Mouse (Mus musculus): ENCODE measurements at regions not wholly inside any gene's neighbourhood (a gene's known extent, or its start where the extent isn't known, plus 50 kb on each side); places are given as distances from the start of the nearest gene placed in this dataset.

DNA sequence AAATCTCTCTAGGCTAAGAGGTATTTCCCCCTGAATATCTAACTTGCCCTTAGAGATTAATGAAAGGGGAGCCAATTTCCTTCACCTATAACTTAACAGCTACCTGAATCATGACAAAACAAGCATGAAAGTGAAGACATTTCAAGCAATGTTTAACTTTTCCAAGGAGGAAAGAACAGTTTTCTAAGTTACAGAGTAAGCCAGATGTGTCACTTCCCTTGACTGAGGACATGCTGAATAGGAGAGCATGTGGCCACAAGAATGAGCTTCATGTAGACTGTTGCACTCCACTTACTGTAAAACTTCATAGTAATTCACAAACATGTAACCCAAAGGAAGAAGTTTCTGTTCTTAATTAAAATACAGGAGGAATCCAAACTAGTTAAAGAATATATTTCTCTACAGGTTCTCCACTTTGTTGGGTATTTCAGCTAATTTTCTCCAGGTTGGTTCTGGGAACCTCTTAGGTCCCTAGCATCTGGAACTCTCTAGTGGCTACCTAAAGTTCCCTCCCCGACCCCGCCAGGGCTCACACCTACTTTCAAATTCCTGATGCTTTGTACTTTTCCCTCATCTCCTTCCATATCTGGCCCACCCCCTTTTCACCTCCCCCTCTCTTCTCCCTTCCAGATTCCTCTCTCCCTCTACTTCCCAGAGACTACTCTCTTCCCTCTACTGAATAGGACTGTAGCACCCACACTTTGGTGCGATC is 142.0 kb upstream of the Tyrp1 start:
- Histone ChIP-seq H3K4me2 (replicated peaks; ENCODE audit: low read depth, low read length) (no peak overlapping the region), H3K4me3 (ENCODE audit: low read length) (no peak overlapping the region), H3K27ac (ENCODE audit: low read length) (peak overlapping the region; percentile 66; the same call in 1 of the 2 replicates), H3K36me3 (ENCODE audit: insufficient read depth, low read length) (no peaks in the 10 kb centered on the region), H3K9me3 (ENCODE audit: low read length) (no peaks in the 10 kb centered on the region), H3K27me3 (ENCODE audit: insufficient read depth, low read length) (no peaks in the 10 kb centered on the region), H3K4me1 (ENCODE audit: insufficient read depth, low read length) (no peaks in the 10 kb centered on the region), H3K9ac (replicated peaks; ENCODE audit: low read length) (no peak overlapping the region)
- WGBS = 80% methylated on average over 3 of the region's 3 CpGs
- peak; percentile 91 for ATAC-seq (ENCODE audit: low FRiP score, low TSS enrichment)

DNA sequence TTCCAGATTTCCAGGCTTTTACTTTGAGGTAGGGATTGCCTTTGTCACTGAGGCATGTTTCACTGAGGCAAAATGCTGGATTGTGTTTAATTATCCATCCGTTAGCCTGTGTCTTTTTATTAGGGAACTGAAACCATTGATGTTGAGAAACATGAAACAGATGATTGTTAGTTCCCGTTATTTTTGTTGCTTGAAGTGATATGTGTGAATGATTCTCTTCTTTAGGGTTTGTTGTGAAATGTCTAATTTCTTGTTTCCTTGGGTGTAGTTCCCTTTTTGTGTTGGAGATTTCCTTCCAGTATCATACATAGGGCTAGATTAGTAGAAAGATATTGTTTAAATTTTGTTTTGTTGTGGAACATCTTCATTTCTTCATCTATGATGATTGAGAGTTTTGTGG is 121.2 kb upstream of the Tyrp1 start:
- Histone ChIP-seq H3K27ac (ENCODE audit: low read length) (no peak overlapping the region), H3K27me3 (ENCODE audit: insufficient read depth, low read length) (no peaks in the 10 kb centered on the region), H3K36me3 (ENCODE audit: insufficient read depth, low read length) (no peaks in the 10 kb centered on the region), H3K4me1 (ENCODE audit: insufficient read depth, low read length) (no peaks in the 10 kb centered on the region), H3K4me2 (replicated peaks; ENCODE audit: low read depth, low read length) (no peak overlapping the region), H3K9me3 (ENCODE audit: low read length) (no peaks in the 10 kb centered on the region), H3K9ac (replicated peaks; ENCODE audit: low read length) (no peak overlapping the region), H3K4me3 (ENCODE audit: low read length) (no peak overlapping the region)
- WGBS = 71% methylated on average over 2 of the region's 2 CpGs
- no peak for ATAC-seq (ENCODE audit: low FRiP score, low TSS enrichment)

DNA sequence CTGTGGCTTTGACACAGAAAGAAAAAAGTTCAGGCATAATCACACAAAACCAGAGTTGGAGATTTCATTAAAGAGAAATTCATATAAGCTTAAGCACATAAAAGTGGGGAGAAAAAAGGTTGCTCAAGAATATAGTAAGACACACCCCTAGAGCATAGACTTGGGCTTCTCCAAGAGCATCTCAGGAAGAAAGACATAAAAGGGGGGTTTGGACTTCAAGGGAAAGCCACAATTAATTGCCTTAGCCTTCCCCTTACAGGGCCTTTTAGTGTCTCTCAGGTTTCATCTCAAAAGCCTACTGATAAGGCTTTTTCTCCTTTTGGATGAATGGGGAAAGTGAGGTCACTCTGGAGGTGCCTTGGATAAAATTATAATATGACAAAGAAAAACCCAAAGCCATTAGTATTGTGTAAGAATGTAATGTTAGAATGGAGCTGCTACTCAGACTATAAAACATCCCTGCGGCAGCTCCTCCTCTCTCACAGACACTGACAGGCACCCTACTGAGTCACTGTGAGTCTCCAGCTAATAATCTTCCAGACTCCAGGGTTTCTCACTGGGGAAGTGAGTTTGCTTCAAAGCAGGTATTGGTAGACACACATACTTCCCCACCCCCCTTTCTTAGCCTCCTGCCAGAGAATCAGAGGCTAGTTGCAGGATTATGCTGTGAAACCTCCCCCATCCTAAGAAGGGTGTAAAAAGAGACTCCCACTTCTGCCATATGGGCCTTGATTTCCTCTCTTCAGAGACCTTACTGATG is 88.8 kb upstream of the Tyrp1 start:
- no peak overlapping the region for H3K4me3 ChIP-seq (ENCODE audit: low read length)
- WGBS = 20% methylated on average over 1 of the region's 1 CpGs
- no peak for ATAC-seq (ENCODE audit: low FRiP score, low TSS enrichment)
- H3K9me3 ChIP-seq (ENCODE audit: low read length) = no peaks in the 10 kb centered on the region
- no peak overlapping the region for H3K27ac ChIP-seq (ENCODE audit: low read length)
- no peaks in the 10 kb centered on the region for H3K36me3 ChIP-seq (ENCODE audit: insufficient read depth, low read length)
- H3K9ac ChIP-seq (replicated peaks; ENCODE audit: low read length) = no peak overlapping the region
- no peak overlapping the region for H3K4me2 ChIP-seq (replicated peaks; ENCODE audit: low read depth, low read length)
- no peaks in the 10 kb centered on the region for H3K27me3 ChIP-seq (ENCODE audit: insufficient read depth, low read length)
- H3K4me1 ChIP-seq (ENCODE audit: insufficient read depth, low read length) = no peaks in the 10 kb centered on the region

- Histone ChIP-seq H3K9me3 (ENCODE audit: low read length) (no peaks in the 10 kb centered on the region), H3K9ac (replicated peaks; ENCODE audit: low read length) (no peak overlapping the region), H3K27ac (ENCODE audit: low read length) (no peak overlapping the region), H3K4me2 (replicated peaks; ENCODE audit: low read depth, low read length) (no peak overlapping the region), H3K4me3 (ENCODE audit: low read length) (no peak overlapping the region), H3K27me3 (ENCODE audit: insufficient read depth, low read length) (no peaks in the 10 kb centered on the region), H3K4me1 (ENCODE audit: insufficient read depth, low read length) (no peaks in the 10 kb centered on the region), H3K36me3 (ENCODE audit: insufficient read depth, low read length) (no peaks in the 10 kb centered on the region)
- ATAC-seq (ENCODE audit: low FRiP score, low TSS enrichment) = no peak
- 63% methylated on average over 6 of the region's 6 CpGs for WGBS
Observed at GRCm38 (mm10) chr4:80752259-80752658, 81.7 kb upstream of the Tyrp1 start.

GRCm38 (mm10) chr4:80756114-80756513 is 77.8 kb upstream of the Tyrp1 start:
- no peak for ATAC-seq (ENCODE audit: low FRiP score, low TSS enrichment)
- no peak overlapping the region for H3K9ac ChIP-seq (replicated peaks; ENCODE audit: low read length)
- H3K9me3 ChIP-seq (ENCODE audit: low read length) = no peaks in the 10 kb centered on the region
- H3K36me3 ChIP-seq (ENCODE audit: insufficient read depth, low read length) = no peaks in the 10 kb centered on the region
- WGBS = 72% methylated on average over 2 of the region's 2 CpGs
- H3K4me1 ChIP-seq (ENCODE audit: insufficient read depth, low read length) = no peaks in the 10 kb centered on the region
- H3K27me3 ChIP-seq (ENCODE audit: insufficient read depth, low read length) = no peaks in the 10 kb centered on the region
- no peak overlapping the region for H3K27ac ChIP-seq (ENCODE audit: low read length)
- no peak overlapping the region for H3K4me2 ChIP-seq (replicated peaks; ENCODE audit: low read depth, low read length)
- H3K4me3 ChIP-seq (ENCODE audit: low read length) = no peak overlapping the region

- WGBS = 92% methylated on average over 3 of the region's 3 CpGs
- no peak overlapping the region for H3K4me3 ChIP-seq (ENCODE audit: low read length)
- peaks cover 10% of the 10 kb centered on the region; the same call in 1 of the 2 replicates for H3K4me1 ChIP-seq (ENCODE audit: insufficient read depth, low read length)
- H3K27ac ChIP-seq (ENCODE audit: low read length) = no peak overlapping the region
- no peak overlapping the region for H3K4me2 ChIP-seq (replicated peaks; ENCODE audit: low read depth, low read length)
- H3K9ac ChIP-seq (replicated peaks; ENCODE audit: low read length) = no peak overlapping the region
- no peaks in the 10 kb centered on the region for H3K36me3 ChIP-seq (ENCODE audit: insufficient read depth, low read length)
- no peaks in the 10 kb centered on the region for H3K9me3 ChIP-seq (ENCODE audit: low read length)
- no peak for ATAC-seq (ENCODE audit: low FRiP score, low TSS enrichment)
- H3K27me3 ChIP-seq (ENCODE audit: insufficient read depth, low read length) = no peaks in the 10 kb centered on the region
Observed at GRCm38 (mm10) chr4:80764024-80764423, 69.9 kb upstream of the Tyrp1 start.

DNA sequence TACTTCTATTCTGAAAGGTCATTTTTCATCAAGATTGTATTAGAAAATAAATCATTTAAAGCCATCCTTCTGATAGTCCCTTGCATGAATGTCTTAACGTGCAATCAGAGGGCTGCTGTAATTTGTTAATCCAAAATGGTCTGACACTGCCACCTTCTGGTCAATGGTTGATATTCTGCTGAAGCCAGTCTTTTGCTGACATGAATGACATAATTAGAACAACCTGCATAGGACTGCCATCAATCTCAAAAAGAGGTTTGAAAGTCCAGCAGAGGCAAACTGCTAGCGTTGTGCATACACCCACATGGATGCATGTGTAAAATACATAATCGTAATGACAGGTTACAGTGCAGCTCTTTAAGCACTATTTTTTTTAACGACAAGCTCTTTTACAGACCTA is 68.1 kb upstream of the Tyrp1 start:
- H3K9me3 ChIP-seq (ENCODE audit: low read length) = no peaks in the 10 kb centered on the region
- ATAC-seq (ENCODE audit: low FRiP score, low TSS enrichment) = no peak
- H3K27ac ChIP-seq (ENCODE audit: low read length) = no peak overlapping the region
- H3K4me2 ChIP-seq (replicated peaks; ENCODE audit: low read depth, low read length) = no peak overlapping the region
- H3K4me1 ChIP-seq (ENCODE audit: insufficient read depth, low read length) = peaks cover 10% of the 10 kb centered on the region; the same call in 1 of the 2 replicates
- no peaks in the 10 kb centered on the region for H3K36me3 ChIP-seq (ENCODE audit: insufficient read depth, low read length)
- WGBS = 39% methylated on average over 4 of the region's 4 CpGs
- H3K9ac ChIP-seq (replicated peaks; ENCODE audit: low read length) = no peak overlapping the region
- no peaks in the 10 kb centered on the region for H3K27me3 ChIP-seq (ENCODE audit: insufficient read depth, low read length)
- H3K4me3 ChIP-seq (ENCODE audit: low read length) = no peak overlapping the region

- Histone ChIP-seq H3K27me3 (ENCODE audit: insufficient read depth, low read length) (no peaks in the 10 kb centered on the region), H3K9ac (replicated peaks; ENCODE audit: low read length) (no peak overlapping the region), H3K4me3 (ENCODE audit: low read length) (no peak overlapping the region), H3K27ac (ENCODE audit: low read length) (no peak overlapping the region), H3K4me1 (ENCODE audit: insufficient read depth, low read length) (peaks cover 10% of the 10 kb centered on the region; the same call in 1 of the 2 replicates), H3K9me3 (ENCODE audit: low read length) (no peaks in the 10 kb centered on the region), H3K36me3 (ENCODE audit: insufficient read depth, low read length) (no peaks in the 10 kb centered on the region), H3K4me2 (replicated peaks; ENCODE audit: low read depth, low read length) (no peak overlapping the region)
- WGBS = 19% methylated on average over 5 of the region's 5 CpGs
- ATAC-seq (ENCODE audit: low FRiP score, low TSS enrichment) = peak; percentile 77; the same call in 1 of the 2 replicates
Observed at GRCm38 (mm10) chr4:80767447-80767846, 66.5 kb upstream of the Tyrp1 start.
